Mouse (Mus musculus) thymus, adult 2 months (tissue): ENCODE data around the gene Itga4.

Experiments used
- CTCF ChIP-seq: fragments of 200-500 bp; IDR thresholded peaks from 2 replicates; pipeline ENCODE4 v1.5.1; 2012; ENCODE audit warnings: mild to moderate bottlenecking, control low read depth, low read length, moderate library complexity, borderline replicate concordance; ENCODE audit not compliant: control insufficient read depth, poor library complexity, insufficient read depth; ENCODE audit errors: extremely low read depth
- POLR2A ChIP-seq: fragments of 200-500 bp; IDR thresholded peaks from 2 replicates; pipeline ENCODE4 v1.6.1; 2012; ENCODE audit warnings: mild to moderate bottlenecking, low read length, control low read depth, moderate library complexity; ENCODE audit not compliant: control insufficient read depth, poor library complexity, insufficient read depth; ENCODE audit errors: extremely low read depth

GRCm38 (mm10) chr2:79363920-79364319 is 108.7 kb downstream of the Itga4 start:
- no peak for TF ChIP-seq CTCF
- TF ChIP-seq POLR2A = no peak
